Mouse (Mus musculus): ENCODE measurements at regions not wholly inside any gene's neighbourhood (a gene's known extent, or its start where the extent isn't known, plus 50 kb on each side); places are given as distances from the start of the nearest gene placed in this dataset.

DNA sequence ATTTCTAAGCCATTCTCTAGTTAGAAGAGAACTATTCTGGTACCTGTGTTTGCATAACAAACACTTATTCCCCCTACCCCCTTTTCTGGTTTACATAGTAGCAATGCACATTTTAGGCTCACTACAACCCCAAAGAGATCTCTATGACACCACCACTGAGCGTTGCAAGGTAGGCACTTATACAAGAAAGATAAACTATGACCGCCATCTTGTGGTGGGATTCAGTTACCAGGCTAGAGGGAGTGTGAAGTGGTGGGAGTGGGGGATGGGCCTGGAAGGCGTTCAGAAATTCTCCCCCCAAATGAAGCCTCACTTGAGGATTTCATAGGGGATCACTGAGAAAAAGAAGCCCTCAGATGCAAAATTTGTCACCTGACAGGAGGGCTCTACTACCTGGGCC lies 64.4 kb upstream of the Fst start:
- no peak overlapping the region for H3K4me3 ChIP-seq (ENCODE audit: insufficient read depth, low read length)
- no peak overlapping the region for H3K27ac ChIP-seq (ENCODE audit: insufficient read depth, low read length)
- no peaks in the 10 kb centered on the region for H3K4me1 ChIP-seq (ENCODE audit: control insufficient read depth, insufficient read depth, low read length)
- TF ChIP-seq CTCF (IDR thresholded peaks at IDR 0.05; ENCODE audit: extremely low read depth, insufficient read depth, low read length) = peak; percentile 32; the same call in 1 of the 2 replicates
- no peak for TF ChIP-seq POLR2A (IDR thresholded peaks at IDR 0.05; ENCODE audit: extremely low read depth, insufficient read depth, low read length)

DNA sequence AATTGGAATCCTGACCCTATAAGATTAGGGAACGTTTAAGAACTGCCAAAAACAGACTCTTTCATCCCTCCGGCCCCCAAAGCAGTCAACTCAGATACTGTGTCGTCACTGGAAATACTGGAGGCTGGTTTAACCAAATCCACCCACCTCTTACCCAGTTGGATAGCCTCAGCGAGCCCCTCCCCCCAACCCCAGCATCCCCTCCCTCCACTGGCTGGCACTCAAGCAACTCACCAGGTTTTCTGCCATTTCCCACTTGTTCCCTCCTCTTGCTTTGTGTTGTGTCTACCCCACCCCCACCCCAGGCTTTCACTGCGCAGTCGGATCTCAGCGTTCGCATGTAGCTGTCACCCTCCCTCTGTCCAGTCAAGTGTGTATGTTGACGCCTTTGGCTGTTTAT lies 68.1 kb upstream of the Fst start:
- TF ChIP-seq CTCF (IDR thresholded peaks at IDR 0.05; ENCODE audit: extremely low read depth, insufficient read depth, low read length) (no peak), POLR2A (IDR thresholded peaks at IDR 0.05; ENCODE audit: extremely low read depth, insufficient read depth, low read length) (no peak)
- Histone ChIP-seq H3K27ac (ENCODE audit: insufficient read depth, low read length) (no peak overlapping the region), H3K4me3 (ENCODE audit: insufficient read depth, low read length) (no peak overlapping the region), H3K4me1 (ENCODE audit: control insufficient read depth, insufficient read depth, low read length) (no peaks in the 10 kb centered on the region)

DNA sequence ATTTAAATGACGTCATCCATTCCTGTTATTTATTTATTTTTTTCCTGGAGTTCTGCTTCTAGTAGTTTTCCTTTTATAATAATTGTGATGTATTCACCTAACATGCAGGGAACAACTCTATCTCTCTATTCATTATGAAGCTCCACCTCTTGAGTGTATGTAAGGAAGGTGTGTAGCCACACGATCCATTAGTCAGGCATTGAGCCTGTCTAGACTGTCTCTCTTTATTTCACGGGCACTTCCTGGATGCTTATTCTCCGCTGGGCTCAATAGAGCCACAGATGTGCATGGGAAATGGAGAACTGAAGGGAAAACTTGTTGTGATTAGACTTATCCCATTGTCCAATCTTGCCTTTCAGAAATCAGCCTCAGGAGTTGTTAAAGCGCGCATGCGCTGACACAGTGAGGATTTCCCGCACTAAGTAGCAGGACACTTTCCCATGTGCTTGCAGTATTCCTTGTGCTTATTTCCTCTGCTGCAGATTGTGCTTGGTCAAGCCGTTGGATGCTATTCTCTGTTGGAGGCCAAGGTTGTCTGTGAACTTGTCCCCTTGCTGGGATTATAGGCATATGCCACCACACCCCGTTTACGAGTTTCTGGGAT lies 71.5 kb upstream of the Fst start:
- TF ChIP-seq CTCF (IDR thresholded peaks at IDR 0.05; ENCODE audit: extremely low read depth, insufficient read depth, low read length) = no peak
- TF ChIP-seq POLR2A (IDR thresholded peaks at IDR 0.05; ENCODE audit: extremely low read depth, insufficient read depth, low read length) = no peak
- no peak overlapping the region for H3K4me3 ChIP-seq (ENCODE audit: insufficient read depth, low read length)
- H3K4me1 ChIP-seq (ENCODE audit: control insufficient read depth, insufficient read depth, low read length) = no peaks in the 10 kb centered on the region
- no peak overlapping the region for H3K27ac ChIP-seq (ENCODE audit: insufficient read depth, low read length)

DNA sequence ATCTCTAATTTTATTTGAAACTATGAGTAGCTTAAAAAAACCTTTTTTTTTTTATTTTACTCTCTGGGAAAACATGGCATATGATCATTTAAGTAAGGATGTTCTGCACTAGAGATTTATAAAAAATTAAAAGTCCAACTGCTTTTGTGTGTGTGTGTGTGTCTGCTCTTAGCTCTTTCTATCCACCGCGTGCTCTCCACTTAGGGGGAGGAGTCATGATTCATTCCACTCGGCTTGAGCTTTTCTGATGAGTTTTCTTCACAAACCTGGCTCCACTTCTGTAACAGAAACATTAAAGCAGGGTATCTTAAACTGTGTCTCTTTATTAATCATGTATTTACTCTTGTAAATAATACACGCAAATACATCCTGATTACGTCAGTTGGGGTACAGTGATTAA lies 73.0 kb upstream of the Fst start:
- H3K27ac ChIP-seq (ENCODE audit: insufficient read depth, low read length) = no peak overlapping the region
- no peaks in the 10 kb centered on the region for H3K4me1 ChIP-seq (ENCODE audit: control insufficient read depth, insufficient read depth, low read length)
- TF ChIP-seq POLR2A (IDR thresholded peaks at IDR 0.05; ENCODE audit: extremely low read depth, insufficient read depth, low read length) = no peak
- no peak for TF ChIP-seq CTCF (IDR thresholded peaks at IDR 0.05; ENCODE audit: extremely low read depth, insufficient read depth, low read length)
- no peak overlapping the region for H3K4me3 ChIP-seq (ENCODE audit: insufficient read depth, low read length)

DNA sequence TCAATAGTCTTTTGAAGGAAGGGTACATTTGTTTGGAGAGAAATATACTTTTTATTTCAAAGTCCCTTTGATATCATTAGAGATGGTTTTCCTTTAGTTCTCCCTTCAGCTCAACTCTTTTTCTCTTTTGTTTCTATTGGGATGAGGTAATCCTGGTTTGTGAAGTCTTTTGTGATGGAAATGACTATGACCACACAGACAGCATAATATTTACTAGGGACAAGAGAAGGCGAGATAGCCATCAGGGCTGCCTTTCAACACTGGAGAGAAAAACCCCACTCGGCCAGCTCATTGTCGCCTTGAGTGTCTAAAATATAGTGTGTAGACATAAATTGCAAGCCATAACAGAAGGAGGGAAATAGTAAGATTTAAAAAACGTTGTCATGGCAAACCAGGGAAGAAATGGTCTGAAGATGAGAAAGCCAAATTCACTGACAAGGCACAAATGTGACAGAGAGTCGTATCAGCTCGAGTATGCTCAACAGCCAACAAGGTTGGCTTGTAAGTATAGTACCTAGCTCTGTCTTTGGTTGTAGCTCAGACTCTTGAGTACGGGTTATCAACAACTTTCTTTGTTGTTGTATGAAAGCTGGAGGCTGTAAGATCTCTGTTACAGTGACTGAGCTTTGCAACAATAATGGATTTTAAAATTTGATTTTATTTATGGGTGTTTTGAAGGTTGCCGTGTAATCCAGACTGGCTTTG lies 73.8 kb upstream of the Fst start:
- Histone ChIP-seq H3K4me3 (ENCODE audit: insufficient read depth, low read length) (no peak overlapping the region), H3K4me1 (ENCODE audit: control insufficient read depth, insufficient read depth, low read length) (no peaks in the 10 kb centered on the region), H3K27ac (ENCODE audit: insufficient read depth, low read length) (no peak overlapping the region)
- TF ChIP-seq POLR2A (IDR thresholded peaks at IDR 0.05; ENCODE audit: extremely low read depth, insufficient read depth, low read length) (no peak), CTCF (IDR thresholded peaks at IDR 0.05; ENCODE audit: extremely low read depth, insufficient read depth, low read length) (no peak)

DNA sequence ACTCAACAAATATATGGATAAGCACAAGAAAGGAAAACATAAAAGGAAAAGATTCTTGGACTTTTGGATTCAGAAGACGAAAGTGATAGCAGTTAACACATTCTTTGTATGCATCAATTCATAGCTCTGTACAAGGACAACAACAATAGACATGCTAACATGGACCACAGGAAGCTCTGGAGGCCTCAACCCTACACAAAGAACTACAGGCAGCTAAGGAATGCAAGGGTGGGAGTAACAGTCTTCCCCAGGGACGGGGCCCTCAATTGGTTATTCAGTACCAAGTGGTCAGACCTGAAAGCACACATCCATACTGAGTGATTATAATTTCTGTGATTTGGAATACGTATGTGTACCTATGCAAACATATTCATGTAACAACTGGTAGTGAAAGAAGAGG lies 75.8 kb upstream of the Fst start:
- H3K27ac ChIP-seq (ENCODE audit: insufficient read depth, low read length) = no peak overlapping the region
- no peak overlapping the region for H3K4me3 ChIP-seq (ENCODE audit: insufficient read depth, low read length)
- H3K4me1 ChIP-seq (ENCODE audit: control insufficient read depth, insufficient read depth, low read length) = no peaks in the 10 kb centered on the region
- TF ChIP-seq POLR2A (IDR thresholded peaks at IDR 0.05; ENCODE audit: extremely low read depth, insufficient read depth, low read length) = no peak
- TF ChIP-seq CTCF (IDR thresholded peaks at IDR 0.05; ENCODE audit: extremely low read depth, insufficient read depth, low read length) = no peak

DNA sequence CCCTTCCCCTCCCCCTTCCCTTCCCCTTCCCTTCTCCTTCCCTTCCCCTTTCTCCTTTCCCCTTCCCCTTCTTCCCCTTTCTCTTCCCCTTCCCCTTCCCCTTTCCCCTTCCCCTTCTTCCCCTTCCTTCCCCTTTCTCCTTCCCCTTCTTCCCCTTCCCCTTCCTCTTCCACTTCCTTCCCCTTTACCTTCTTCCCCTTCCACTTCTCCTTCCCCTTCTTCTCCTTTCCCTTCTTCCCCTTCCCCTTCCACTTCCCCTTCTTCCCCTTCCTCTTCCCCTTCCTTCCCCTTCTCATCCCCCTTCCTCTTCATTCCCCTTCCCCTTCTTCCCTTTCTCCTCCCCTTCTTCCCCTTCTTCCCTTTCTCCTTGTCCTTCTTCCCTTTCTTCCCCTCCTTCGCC lies 77.0 kb upstream of the Fst start:
- TF ChIP-seq CTCF (IDR thresholded peaks at IDR 0.05; ENCODE audit: extremely low read depth, insufficient read depth, low read length) (no peak), POLR2A (IDR thresholded peaks at IDR 0.05; ENCODE audit: extremely low read depth, insufficient read depth, low read length) (no peak)
- Histone ChIP-seq H3K4me1 (ENCODE audit: control insufficient read depth, insufficient read depth, low read length) (no peaks in the 10 kb centered on the region), H3K27ac (ENCODE audit: insufficient read depth, low read length) (no peak overlapping the region), H3K4me3 (ENCODE audit: insufficient read depth, low read length) (no peak overlapping the region)

DNA sequence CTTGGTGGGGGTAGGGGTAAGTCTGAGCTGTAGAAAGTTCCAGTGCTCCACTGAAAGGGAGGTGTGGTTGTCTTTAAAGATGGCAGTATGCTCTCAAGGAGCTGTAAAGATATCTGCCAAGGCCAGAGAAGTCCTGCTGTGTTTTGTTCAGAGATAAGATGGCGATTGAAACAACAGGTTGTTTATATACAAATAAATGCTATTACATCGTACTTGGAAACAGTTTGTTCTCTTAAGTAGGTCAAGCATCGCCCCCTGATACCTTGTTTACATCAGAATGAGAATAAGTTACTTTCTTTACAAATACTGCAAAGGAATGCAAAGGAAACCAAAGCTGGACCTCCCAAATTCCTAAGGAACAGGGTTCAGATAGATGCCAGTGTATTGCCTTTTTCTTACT lies 113.0 kb upstream of the Fst start:
- no peaks in the 10 kb centered on the region for H3K4me1 ChIP-seq (ENCODE audit: control insufficient read depth, insufficient read depth, low read length)
- H3K27ac ChIP-seq (ENCODE audit: insufficient read depth, low read length) = no peak overlapping the region
- TF ChIP-seq CTCF (IDR thresholded peaks at IDR 0.05; ENCODE audit: extremely low read depth, insufficient read depth, low read length) (no peak), POLR2A (IDR thresholded peaks at IDR 0.05; ENCODE audit: extremely low read depth, insufficient read depth, low read length) (no peak)

DNA sequence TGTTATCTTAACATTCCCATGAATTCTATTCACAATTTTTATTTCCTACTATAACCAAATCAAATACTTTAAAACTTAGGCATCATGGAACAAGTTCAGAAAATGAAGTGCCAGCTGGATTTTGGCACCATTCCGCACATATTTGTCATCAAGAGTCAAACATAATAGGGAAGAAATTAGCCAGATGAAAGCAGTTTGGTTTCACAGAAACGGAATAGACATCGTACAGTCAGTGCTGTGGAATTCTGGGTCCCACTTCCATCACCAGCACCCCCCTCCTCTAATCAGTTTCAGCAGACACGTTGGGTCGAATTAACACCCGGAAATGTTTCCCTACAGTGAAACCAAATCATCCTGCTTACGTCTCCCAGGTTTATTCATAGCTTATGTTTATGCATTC lies 125.8 kb upstream of the Fst start:
- no peak overlapping the region for H3K4me3 ChIP-seq (ENCODE audit: insufficient read depth, low read length)
- no peak overlapping the region for H3K27ac ChIP-seq (ENCODE audit: insufficient read depth, low read length)
- no peaks in the 10 kb centered on the region for H3K4me1 ChIP-seq (ENCODE audit: control insufficient read depth, insufficient read depth, low read length)
- TF ChIP-seq POLR2A (IDR thresholded peaks at IDR 0.05; ENCODE audit: extremely low read depth, insufficient read depth, low read length) (no peak), CTCF (IDR thresholded peaks at IDR 0.05; ENCODE audit: extremely low read depth, insufficient read depth, low read length) (no peak)

More for the DNA sequence above, 113.0 kb upstream of the Fst start:
- H3K4me3 ChIP-seq (ENCODE audit: insufficient read depth, low read length) = no peak overlapping the region

DNA sequence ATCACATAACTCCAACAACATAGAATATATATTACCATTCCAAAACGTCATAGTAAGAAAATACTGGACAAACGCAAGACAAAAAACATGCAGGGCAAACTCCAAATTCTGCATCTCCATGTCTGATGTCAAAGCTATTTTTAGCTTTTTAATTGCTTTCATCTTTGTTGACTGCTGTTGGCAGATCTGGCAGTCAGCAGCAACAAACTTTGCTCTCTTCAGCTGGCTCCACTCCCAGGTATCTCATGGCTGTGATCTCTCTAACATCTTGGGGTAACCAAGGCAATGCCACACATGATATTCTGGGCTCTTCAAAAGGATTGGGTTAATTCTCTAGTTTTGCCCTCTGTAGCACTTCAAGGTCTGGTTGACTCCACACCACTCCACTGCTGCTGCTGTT lies 128.9 kb upstream of the Fst start:
- Histone ChIP-seq H3K4me1 (ENCODE audit: control insufficient read depth, insufficient read depth, low read length) (no peaks in the 10 kb centered on the region), H3K4me3 (ENCODE audit: insufficient read depth, low read length) (no peak overlapping the region), H3K27ac (ENCODE audit: insufficient read depth, low read length) (no peak overlapping the region)
- TF ChIP-seq CTCF (IDR thresholded peaks at IDR 0.05; ENCODE audit: extremely low read depth, insufficient read depth, low read length) = no peak
- no peak for TF ChIP-seq POLR2A (IDR thresholded peaks at IDR 0.05; ENCODE audit: extremely low read depth, insufficient read depth, low read length)

All from cortical plate, adult 2 months (tissue).